Mouse (Mus musculus): Measurements from ENCODE around the gene Epn1. TPM values are rescaled to one million over a fixed set of nuclear protein-coding genes. Genes with fewer than 3 reads are reported as not detected.

Gene Epn1
- 39.4 and 40.6 TPM in 2 replicates for polyA plus RNA-seq (2015; fragmentation: Nextera tagmentation; extraction: Ambion mirVana)

GRCm38 (mm10) chr7:5080010-5080751 lies at the start of gene Epn1:
Epn1 (plus strand) TSS chr7:5080235.

GRCm38 (mm10) chr7:5033818-5034217 lies 46.2 kb upstream of the Epn1 start, which contains the start of gene 4632433K11Rik:
4632433K11Rik (plus strand) TSS chr7:5034118.

GRCm38 (mm10) chr7:5038109-5038732 lies 41.8 kb upstream of the Epn1 start, which contains the start of gene Zfp784:
Zfp784 (minus strand) TSS chr7:5038446.

GRCm38 (mm10) chr7:5051193-5052192 lies 28.5 kb upstream of the Epn1 start, which contains the start of gene Zfp580:
Zfp580 (plus strand) TSS chr7:5051538.

GRCm38 (mm10) chr7:5061774-5062359 lies 18.2 kb upstream of the Epn1 start, which contains the start of gene U2af2:
U2af2 (plus strand) TSS chr7:5062143.

GRCm38 (mm10) chr7:5116850-5117249 lies 36.8 kb downstream of the Epn1 start, which contains the start of gene Rfpl4:
Rfpl4 (minus strand) TSS chr7:5116950.

GRCm38 (mm10) chr7:5125549-5126406 lies 45.7 kb downstream of the Epn1 start, which contains the start of gene Rasl2-9:
Rasl2-9 (minus strand) TSS chr7:5125950.

Small RNA genes lying within 50 kb of the gene (microRNA-seq; reads per million reads assigned to microRNA genes)
- gene Gm26217 = not detected

Other genes with a start within 250 kb of the Epn1 start
- 0.10 and 0.20 TPM in 2 replicates for gene Shisa7, start 235.5 kb upstream of the Epn1 start, polyA plus RNA-seq (2015; fragmentation: Nextera tagmentation; extraction: Ambion mirVana)
- 8.1 and 9.4 TPM in 2 replicates for gene Isoc2b, start 210.0 kb upstream of the Epn1 start, polyA plus RNA-seq (2015; fragmentation: Nextera tagmentation; extraction: Ambion mirVana)
- gene Isoc2a, start 203.1 kb upstream of the Epn1 start, polyA plus RNA-seq (2015; fragmentation: Nextera tagmentation; extraction: Ambion mirVana) = 0.64 and 0.98 TPM in 2 replicates
- not detected in 2 replicates for gene Gm36210, start 173.7 kb upstream of the Epn1 start, polyA plus RNA-seq (2015; fragmentation: Nextera tagmentation; extraction: Ambion mirVana)
- 1.7 and 2.3 TPM in 2 replicates for gene Zfp628, start 165.0 kb upstream of the Epn1 start, polyA plus RNA-seq (2015; fragmentation: Nextera tagmentation; extraction: Ambion mirVana)
- gene Nat14, start 158.2 kb upstream of the Epn1 start, polyA plus RNA-seq (2015; fragmentation: Nextera tagmentation; extraction: Ambion mirVana) = 2.6 and 3.0 TPM in 2 replicates
- 3.7 and 4.8 TPM in 2 replicates for gene Ssc5d, start 154.4 kb upstream of the Epn1 start, polyA plus RNA-seq (2015; fragmentation: Nextera tagmentation; extraction: Ambion mirVana)
- 0.12 and 0.23 TPM in 2 replicates for gene Sbk2, start 115.8 kb upstream of the Epn1 start, polyA plus RNA-seq (2015; fragmentation: Nextera tagmentation; extraction: Ambion mirVana)
- gene Sbk3, start 109.1 kb upstream of the Epn1 start, polyA plus RNA-seq (2015; fragmentation: Nextera tagmentation; extraction: Ambion mirVana) = not detected in 2 replicates
- 12.7 and 15.0 TPM in 2 replicates for gene Zfp579, start 84.1 kb upstream of the Epn1 start, polyA plus RNA-seq (2015; fragmentation: Nextera tagmentation; extraction: Ambion mirVana)
- gene Zfp524, start 65.8 kb upstream of the Epn1 start, polyA plus RNA-seq (2015; fragmentation: Nextera tagmentation; extraction: Ambion mirVana) = 13.2 and 14.0 TPM in 2 replicates
- 15.1 and 16.0 TPM in 2 replicates for gene Fiz1, start 65.5 kb upstream of the Epn1 start, polyA plus RNA-seq (2015; fragmentation: Nextera tagmentation; extraction: Ambion mirVana)
- 2.4 and 4.0 TPM in 2 replicates for gene Gm44973, start 64.7 kb upstream of the Epn1 start, polyA plus RNA-seq (2015; fragmentation: Nextera tagmentation; extraction: Ambion mirVana)
- gene Zfp865, start 59.9 kb upstream of the Epn1 start, polyA plus RNA-seq (2015; fragmentation: Nextera tagmentation; extraction: Ambion mirVana) = 3.1 TPM in 2 replicates
- gene Ccdc106, start 59.7 kb upstream of the Epn1 start, polyA plus RNA-seq (2015; fragmentation: Nextera tagmentation; extraction: Ambion mirVana) = 53.3 and 57.1 TPM in 2 replicates
- gene 4632433K11Rik, start 46.1 kb upstream of the Epn1 start, polyA plus RNA-seq (2015; fragmentation: Nextera tagmentation; extraction: Ambion mirVana) = not detected in 2 replicates
- 3.9 and 5.4 TPM in 2 replicates for gene Zfp784, start 41.8 kb upstream of the Epn1 start, polyA plus RNA-seq (2015; fragmentation: Nextera tagmentation; extraction: Ambion mirVana)
- gene Zfp580, start 28.7 kb upstream of the Epn1 start, polyA plus RNA-seq (2015; fragmentation: Nextera tagmentation; extraction: Ambion mirVana) = 33.3 and 37.8 TPM in 2 replicates
- 51.0 and 53.6 TPM in 2 replicates for gene U2af2, start 18.1 kb upstream of the Epn1 start, polyA plus RNA-seq (2015; fragmentation: Nextera tagmentation; extraction: Ambion mirVana)
- gene Rfpl4, start 36.7 kb downstream of the Epn1 start, polyA plus RNA-seq (2015; fragmentation: Nextera tagmentation; extraction: Ambion mirVana) = not detected in 2 replicates
- 0.57 and 1.1 TPM in 2 replicates for gene Rasl2-9, start 45.7 kb downstream of the Epn1 start, polyA plus RNA-seq (2015; fragmentation: Nextera tagmentation; extraction: Ambion mirVana)
- not detected in 2 replicates for gene Vmn1r55, start 69.4 kb downstream of the Epn1 start, polyA plus RNA-seq (2015; fragmentation: Nextera tagmentation; extraction: Ambion mirVana)
- gene Vmn1r56, start 116.5 kb downstream of the Epn1 start, polyA plus RNA-seq (2015; fragmentation: Nextera tagmentation; extraction: Ambion mirVana) = not detected in 2 replicates
- gene Vmn1r57, start 138.3 kb downstream of the Epn1 start, polyA plus RNA-seq (2015; fragmentation: Nextera tagmentation; extraction: Ambion mirVana) = not detected in 2 replicates

Measured in urinary bladder, postnatal 0 days (tissue).